Mouse (Mus musculus) hindbrain, embryonic 12.5 days (tissue): ENCODE results near the gene Fip1l1. TPM values are rescaled to one million over a fixed set of nuclear protein-coding genes. Genes with fewer than 3 reads are reported as not detected.

Experiments used
- ATAC-seq: fragments of 200-750 bp; cut with Nextera tagmentation; 2 replicates; pipeline ENCODE4 v1.8.0; 2017; ENCODE audit warnings: moderate TSS enrichment; ENCODE audit not compliant: low FRiP score
- H3K27ac ChIP-seq: fragments of 300-500 bp; sonication (generic); 2 replicates; pipeline ENCODE4 v1.5.1; 2016; ENCODE audit warnings: mild to moderate bottlenecking
- H3K27me3 ChIP-seq: fragments of 300-500 bp; sonication (generic); 2 replicates; pipeline ENCODE4 v1.6.1; 2016; ENCODE audit warnings: mild to moderate bottlenecking
- H3K36me3 ChIP-seq: fragments of 300-500 bp; sonication (generic); 2 replicates; pipeline ENCODE4 v1.6.1; 2016; ENCODE audit warnings: mild to moderate bottlenecking
- H3K4me1 ChIP-seq: fragments of 300-500 bp; sonication (generic); 2 replicates; pipeline ENCODE4 v1.6.1; 2016
- H3K4me2 ChIP-seq: fragments of 300-500 bp; sonication (generic); replicated peaks from 2 replicates; pipeline ENCODE4 v1.6.1; 2016; ENCODE audit warnings: mild to moderate bottlenecking
- H3K4me3 ChIP-seq: fragments of 300-500 bp; sonication (generic); 2 replicates; pipeline ENCODE4 v1.5.1; 2016; ENCODE audit warnings: mild to moderate bottlenecking
- H3K9ac ChIP-seq: fragments of 300-500 bp; sonication (generic); 2 replicates; pipeline ENCODE4 v1.6.1; 2016; ENCODE audit warnings: mild to moderate bottlenecking, moderate library complexity
- H3K9me3 ChIP-seq: fragments of 300-500 bp; sonication (generic); replicated peaks from 2 replicates; pipeline ENCODE4 v1.6.1; 2016; ENCODE audit warnings: mild to moderate bottlenecking
- WGBS: fragments of 180-500 bp; shearing (Covaris S2); methylation state at CpG from one replicate; pipeline ENCODE4 v1.1.7; 2016; 5-methylcytosine and 5-hydroxymethylcytosine counted together
- polyA plus RNA-seq: library from polyadenylated mRNA; unstranded; fragments of >200 nt; fragmentation: Nextera tagmentation; extraction: Ambion mirVana; gene quantifications from 2 replicates; pipeline ENCODE4 v1.2.1, GENCODE M21; 2016

The Fip1l1 gene
- polyA plus RNA-seq, 1 experiment from 2014 or later: 110 TPM

GRCm38 (mm10) chr5:74648216-74648615 is 113.0 kb downstream of the Fip1l1 start:
- WGBS: 78% methylated on average over 9 of the region's 9 CpGs
- no peak for ATAC-seq
- H3K4me1 ChIP-seq: no peaks in the 10 kb centered on the region

More at GRCm38 (mm10) chr5:74648216-74648615, 113.0 kb downstream of the Fip1l1 start:
- Histone ChIP-seq H3K9ac (no peak overlapping the region), H3K9me3 (no peaks in the 10 kb centered on the region), H3K4me3 (no peak overlapping the region), H3K27ac (no peak overlapping the region), H3K27me3 (no peaks in the 10 kb centered on the region), H3K36me3 (no peaks in the 10 kb centered on the region), H3K4me2 (no peak overlapping the region)

Other genes starting within 250 kb of the Fip1l1 start
- gene Scfd2, start 3.7 kb upstream of the Fip1l1 start, polyA plus RNA-seq: 17.1 and 18.6 TPM in 2 replicates
- 0.68 and 0.96 TPM in 2 replicates for gene Lnx1, start 167.5 kb downstream of the Fip1l1 start, polyA plus RNA-seq